Mouse (Mus musculus) midbrain, embryonic 13.5 days (tissue): ENCODE measurements around the gene Ccdc91. TPM values are rescaled to one million over a fixed set of nuclear protein-coding genes. Genes with fewer than 3 reads are reported as not detected.

Source experiments
- ATAC-seq: fragments of 200-750 bp; cut with Nextera tagmentation; 2 replicates; pipeline ENCODE4 v1.8.0; 2017; ENCODE audit warnings: mild to moderate bottlenecking, moderate TSS enrichment, moderate library complexity
- H3K27ac ChIP-seq: fragments of 300-500 bp; sonication (generic); 2 replicates; pipeline ENCODE4 v1.5.1; 2015; ENCODE audit warnings: inconsistent platforms, mild to moderate bottlenecking, moderate library complexity
- H3K27me3 ChIP-seq: fragments of 300-500 bp; sonication (generic); 2 replicates; pipeline ENCODE4 v1.6.1; 2015; ENCODE audit warnings: mild to moderate bottlenecking, inconsistent platforms
- H3K36me3 ChIP-seq: fragments of 300-500 bp; sonication (generic); 2 replicates; pipeline ENCODE4 v1.6.1; 2015; ENCODE audit warnings: mild to moderate bottlenecking, inconsistent platforms
- H3K4me1 ChIP-seq: fragments of 300-500 bp; sonication (generic); replicated peaks from 2 replicates; pipeline ENCODE4 v1.6.1; 2015; ENCODE audit warnings: inconsistent platforms
- H3K4me2 ChIP-seq: fragments of 300-500 bp; sonication (generic); replicated peaks from 2 replicates; pipeline ENCODE4 v1.6.1; 2015; ENCODE audit warnings: moderate library complexity, mild to moderate bottlenecking, inconsistent platforms
- H3K4me3 ChIP-seq: fragments of 300-500 bp; sonication (generic); replicated peaks from 2 replicates; pipeline ENCODE4 v1.5.1; 2015; ENCODE audit warnings: mild to moderate bottlenecking, inconsistent platforms
- H3K9ac ChIP-seq: fragments of 300-500 bp; sonication (generic); replicated peaks from 2 replicates; pipeline ENCODE4 v1.6.1; 2015; ENCODE audit warnings: mild to moderate bottlenecking, inconsistent platforms
- H3K9me3 ChIP-seq: fragments of 300-500 bp; sonication (generic); 2 replicates; pipeline ENCODE4 v1.6.1; 2016; ENCODE audit warnings: mild to moderate bottlenecking, inconsistent platforms
- WGBS: fragments of 180-500 bp; shearing (Covaris S2); methylation state at CpG from one replicate; pipeline ENCODE4 v1.1.7; 2015; 5-methylcytosine and 5-hydroxymethylcytosine counted together
- polyA plus RNA-seq: library from polyadenylated mRNA; unstranded; fragments of >200 nt; fragmentation: Nextera tagmentation; extraction: Ambion mirVana; gene quantifications from 2 replicates; pipeline ENCODE4 v1.2.1, GENCODE M21; 2015

The Ccdc91 gene
- 38.9 and 41.1 TPM in 2 replicates for polyA plus RNA-seq

DNA sequence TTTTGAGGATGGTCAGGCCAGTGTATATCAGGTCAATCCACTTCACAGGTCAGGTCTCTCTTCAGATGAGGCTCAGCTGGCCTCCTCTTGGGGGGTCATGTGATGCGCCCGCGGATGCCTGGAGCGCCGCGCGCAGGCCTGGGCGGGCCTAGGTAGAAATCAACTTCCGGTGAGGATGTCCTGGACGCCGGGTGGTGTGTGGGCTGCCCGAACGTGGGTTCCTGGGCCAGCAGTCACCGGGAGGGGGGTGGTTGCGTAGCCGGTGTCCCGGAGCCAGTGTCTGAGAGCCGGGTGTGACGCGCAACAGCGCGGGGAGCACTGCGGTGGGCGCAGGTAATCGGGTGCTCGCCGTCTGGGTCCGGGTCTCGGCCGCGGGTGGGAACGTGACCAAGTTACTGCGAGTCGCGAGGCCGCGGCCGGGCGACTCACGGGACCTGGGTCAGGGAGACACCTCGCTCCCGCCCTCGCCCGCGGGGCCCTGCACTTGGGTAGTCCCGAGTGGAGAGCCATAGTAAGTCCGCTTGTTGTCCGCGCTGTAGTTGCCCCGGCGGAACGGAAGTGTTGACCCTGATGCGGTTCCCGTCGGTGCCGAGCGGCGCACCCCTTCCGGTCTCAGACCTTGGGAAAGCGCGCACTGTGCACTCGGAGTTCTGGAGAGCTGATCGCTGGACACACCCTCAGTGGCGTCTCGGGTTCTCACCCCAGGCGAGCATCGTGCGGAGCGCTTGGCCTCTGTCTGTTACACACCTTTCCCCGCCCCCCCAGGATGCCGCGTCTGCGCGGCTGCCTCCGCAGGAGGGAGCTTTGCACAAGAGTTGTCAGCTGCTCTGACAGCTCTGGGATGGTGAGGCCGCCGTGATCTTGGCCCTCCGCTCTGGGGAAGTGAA, at the start of gene Ccdc91:
Gene Ccdc91, plus strand, starts transcription at position 102 of the 887 bp plus-strand sequence.
- peaks cover 9% of the 10 kb centered on the region for H3K4me1 ChIP-seq
- no peaks in the 10 kb centered on the region for H3K36me3 ChIP-seq
- H3K9me3 ChIP-seq: no peaks in the 10 kb centered on the region
- H3K4me2 ChIP-seq: peak within 1 kb of the TSS; percentile 81
- H3K4me3 ChIP-seq: peak within 1 kb of the TSS; percentile 76
- WGBS: under 1% methylated on average over 78 of the region's 78 CpGs
- H3K9ac ChIP-seq: peak within 1 kb of the TSS; percentile 84
- H3K27ac ChIP-seq: peak within 1 kb of the TSS; percentile 86
- peak; percentile 97 for ATAC-seq
- 0 out of 2 replicates have a peak, but pooled peaks cover 1% of the 10 kb centered on the region for H3K27me3 ChIP-seq

GRCm38 (mm10) chr6:147426927-147427487, 48.6 kb upstream of the Ccdc91 start:
- Histone ChIP-seq H3K9ac (no peak overlapping the region), H3K9me3 (no peaks in the 10 kb centered on the region), H3K4me3 (no peak overlapping the region), H3K36me3 (no peaks in the 10 kb centered on the region), H3K27ac (no peak overlapping the region), H3K4me2 (no peak overlapping the region), H3K27me3 (no peaks in the 10 kb centered on the region), H3K4me1 (no peaks in the 10 kb centered on the region)
- no peak for ATAC-seq
- WGBS: 89% methylated on average over 11 of the region's 11 CpGs

DNA sequence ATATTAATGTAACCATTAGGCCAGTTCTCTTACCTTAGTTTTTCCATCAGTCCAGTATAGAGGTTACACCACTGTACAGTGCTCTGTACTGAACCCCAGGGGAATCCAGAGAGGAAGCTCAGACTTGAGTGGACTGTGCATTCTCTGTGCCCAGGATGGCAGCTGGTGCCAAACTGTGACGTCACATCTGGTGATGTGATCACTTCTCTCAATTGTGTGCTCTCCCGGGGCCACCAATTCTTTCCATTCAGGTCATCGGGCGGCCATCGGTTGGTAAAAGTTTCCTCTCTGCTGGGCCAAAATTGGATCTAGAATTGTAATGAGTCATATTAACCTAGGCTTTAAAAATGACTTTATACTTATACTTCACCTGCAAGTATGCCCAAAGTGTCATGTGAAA, 19.9 kb upstream of the Ccdc91 start:
- H3K36me3 ChIP-seq: no peaks in the 10 kb centered on the region
- H3K4me3 ChIP-seq: no peak overlapping the region
- H3K4me2 ChIP-seq: no peak overlapping the region
- H3K9me3 ChIP-seq: no peaks in the 10 kb centered on the region
- no peaks in the 10 kb centered on the region for H3K27me3 ChIP-seq
- H3K4me1 ChIP-seq: no peaks in the 10 kb centered on the region
- H3K27ac ChIP-seq: no peak overlapping the region
- H3K9ac ChIP-seq: no peak overlapping the region
- 89% methylated on average over 5 of the region's 5 CpGs for WGBS
- no peak for ATAC-seq

DNA sequence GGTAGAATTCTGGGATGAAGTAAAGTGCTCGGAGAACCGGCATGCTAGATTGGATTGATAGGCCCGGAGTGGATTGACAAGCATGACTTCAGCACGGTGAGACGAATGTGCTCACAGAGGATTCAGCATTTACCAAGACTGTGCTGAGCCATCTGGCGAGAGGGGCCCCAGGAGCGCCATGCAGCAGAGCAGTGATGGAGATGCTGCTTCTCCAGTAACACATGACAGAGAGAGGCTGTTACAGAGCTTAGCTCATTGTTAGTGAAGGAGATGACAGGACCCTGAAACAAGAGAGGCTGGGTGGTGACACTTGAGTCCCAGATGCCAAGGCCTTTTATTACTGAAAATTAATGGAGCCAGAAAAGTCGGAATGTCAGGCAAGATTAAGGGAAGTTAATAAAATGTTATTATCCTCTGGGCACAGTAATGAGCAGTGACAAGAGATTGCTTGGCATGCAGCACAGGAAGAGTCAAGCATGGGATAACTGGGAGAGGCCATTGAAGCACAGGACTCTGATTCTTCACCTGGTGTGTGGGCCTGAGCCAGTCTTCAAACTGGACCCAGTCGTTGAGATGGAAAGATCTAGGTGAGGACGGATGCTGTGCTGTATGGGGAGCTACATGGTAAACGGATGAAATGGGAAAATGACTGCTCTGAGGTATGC, 16.9 kb upstream of the Ccdc91 start:
- Histone ChIP-seq H3K36me3 (no peaks in the 10 kb centered on the region), H3K27ac (no peak overlapping the region), H3K4me1 (no peaks in the 10 kb centered on the region), H3K4me3 (no peak overlapping the region), H3K9me3 (no peaks in the 10 kb centered on the region), H3K27me3 (no peaks in the 10 kb centered on the region), H3K9ac (no peak overlapping the region), H3K4me2 (no peak overlapping the region)
- no peak for ATAC-seq
- WGBS: 89% methylated on average over 11 of the region's 11 CpGs

- Histone ChIP-seq H3K27ac (no peak overlapping the region), H3K9ac (no peak overlapping the region), H3K27me3 (0 out of 2 replicates have a peak, but pooled peaks cover 2% of the 10 kb centered on the region), H3K4me1 (no peaks in the 10 kb centered on the region), H3K36me3 (no peaks in the 10 kb centered on the region), H3K4me2 (no peak overlapping the region), H3K9me3 (no peaks in the 10 kb centered on the region), H3K4me3 (no peak overlapping the region)
- ATAC-seq: no peak
- 72% methylated on average over 5 of the region's 5 CpGs for WGBS
These were observed 5.6 kb upstream of the Ccdc91 start for GRCm38 (mm10) chr6:147470016-147470415.

- H3K36me3 ChIP-seq: no peaks in the 10 kb centered on the region
- H3K4me2 ChIP-seq: no peak overlapping the region
- H3K4me1 ChIP-seq: peaks cover 9% of the 10 kb centered on the region
- H3K9me3 ChIP-seq: no peaks in the 10 kb centered on the region
- no peaks in the 10 kb centered on the region for H3K27me3 ChIP-seq
- no peak overlapping the region for H3K27ac ChIP-seq
- no peak for ATAC-seq
- no peak overlapping the region for H3K4me3 ChIP-seq
- no peak overlapping the region for H3K9ac ChIP-seq
- WGBS: 97% methylated on average over 5 of the region's 5 CpGs
These were observed 5.5 kb downstream of the Ccdc91 start for GRCm38 (mm10) chr6:147481141-147481540.

DNA sequence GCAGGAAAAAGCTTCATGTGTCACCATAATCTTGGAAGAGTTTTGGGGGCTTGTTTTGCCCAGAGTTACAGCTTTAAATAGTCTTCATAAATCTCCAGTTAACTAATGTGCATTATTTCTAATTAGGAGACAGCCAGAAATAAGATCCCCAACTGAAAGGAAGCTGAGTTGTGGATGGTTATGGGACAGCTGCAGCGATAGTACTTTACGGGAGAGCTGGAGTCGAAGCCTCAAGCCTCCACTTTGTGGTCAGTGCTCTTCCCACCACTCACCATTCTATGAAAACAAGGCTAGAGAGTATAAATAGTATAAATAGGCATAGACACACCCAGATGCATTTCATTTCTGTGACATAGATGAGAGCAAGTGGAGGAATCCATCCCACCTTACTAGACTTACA, 14.5 kb downstream of the Ccdc91 start:
- ATAC-seq: no peak
- 95% methylated on average over 3 of the region's 3 CpGs for WGBS
- 0 out of 2 replicates have a peak, but pooled peaks cover 2% of the 10 kb centered on the region for H3K36me3 ChIP-seq
- H3K27me3 ChIP-seq: no peaks in the 10 kb centered on the region
- H3K9ac ChIP-seq: no peak overlapping the region
- H3K9me3 ChIP-seq: no peaks in the 10 kb centered on the region
- H3K4me1 ChIP-seq: no peaks in the 10 kb centered on the region
- no peak overlapping the region for H3K4me3 ChIP-seq
- H3K27ac ChIP-seq: no peak overlapping the region
- H3K4me2 ChIP-seq: no peak overlapping the region

GRCm38 (mm10) chr6:147492551-147492950, 16.9 kb downstream of the Ccdc91 start:
- Histone ChIP-seq H3K36me3 (0 out of 2 replicates have a peak, but pooled peaks cover 2% of the 10 kb centered on the region), H3K4me1 (no peaks in the 10 kb centered on the region), H3K27ac (no peak overlapping the region), H3K4me2 (no peak overlapping the region), H3K9ac (no peak overlapping the region), H3K27me3 (no peaks in the 10 kb centered on the region), H3K4me3 (no peak overlapping the region), H3K9me3 (no peaks in the 10 kb centered on the region)
- WGBS: 92% methylated on average over 4 of the region's 4 CpGs
- ATAC-seq: no peak

- Histone ChIP-seq H3K9ac (no peak overlapping the region), H3K36me3 (no peaks in the 10 kb centered on the region), H3K4me3 (no peak overlapping the region), H3K4me2 (no peak overlapping the region), H3K4me1 (no peaks in the 10 kb centered on the region), H3K9me3 (no peaks in the 10 kb centered on the region), H3K27me3 (no peaks in the 10 kb centered on the region), H3K27ac (no peak overlapping the region)
- no peak for ATAC-seq
- 89% methylated on average over 3 of the region's 3 CpGs for WGBS
These were observed 25.8 kb downstream of the Ccdc91 start for GRCm38 (mm10) chr6:147501439-147501838.

DNA sequence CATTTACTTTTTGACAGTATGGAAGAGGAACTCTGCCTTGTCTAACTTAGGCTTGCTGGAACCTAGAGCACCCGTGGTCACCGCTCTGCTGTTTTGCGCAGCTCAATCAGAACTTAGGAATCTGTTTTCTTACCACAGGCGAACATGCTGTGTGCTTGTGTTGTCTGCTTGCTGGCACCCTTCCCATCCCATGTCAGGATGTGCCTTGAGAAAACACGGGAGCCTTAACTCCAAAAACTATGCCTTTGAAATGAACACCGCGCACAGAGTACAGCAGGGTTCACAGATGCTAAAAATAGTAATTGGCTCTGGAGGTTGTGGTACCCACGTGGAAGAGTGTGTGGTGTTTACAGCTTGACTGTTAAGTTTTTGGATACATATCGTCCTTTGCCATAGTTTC, 30.4 kb downstream of the Ccdc91 start:
- no peak overlapping the region for H3K4me3 ChIP-seq
- 89% methylated on average over 9 of the region's 9 CpGs for WGBS
- H3K9ac ChIP-seq: no peak overlapping the region
- ATAC-seq: no peak
- no peak overlapping the region for H3K4me2 ChIP-seq
- no peaks in the 10 kb centered on the region for H3K9me3 ChIP-seq
- H3K36me3 ChIP-seq: no peaks in the 10 kb centered on the region
- no peak overlapping the region for H3K27ac ChIP-seq
- no peaks in the 10 kb centered on the region for H3K27me3 ChIP-seq
- no peaks in the 10 kb centered on the region for H3K4me1 ChIP-seq

GRCm38 (mm10) chr6:147506496-147506895, 30.9 kb downstream of the Ccdc91 start:
- H3K4me1 ChIP-seq: no peaks in the 10 kb centered on the region
- no peaks in the 10 kb centered on the region for H3K9me3 ChIP-seq
- H3K9ac ChIP-seq: no peak overlapping the region
- no peak overlapping the region for H3K4me3 ChIP-seq
- no peaks in the 10 kb centered on the region for H3K36me3 ChIP-seq
- ATAC-seq: no peak
- no peak overlapping the region for H3K4me2 ChIP-seq
- no peaks in the 10 kb centered on the region for H3K27me3 ChIP-seq
- no peak overlapping the region for H3K27ac ChIP-seq
- 86% methylated on average over 10 of the region's 10 CpGs for WGBS

- WGBS: 90% methylated on average over 6 of the region's 6 CpGs
- no peaks in the 10 kb centered on the region for H3K36me3 ChIP-seq
- H3K9ac ChIP-seq: no peak overlapping the region
- no peak for ATAC-seq
- no peak overlapping the region for H3K27ac ChIP-seq
- no peaks in the 10 kb centered on the region for H3K9me3 ChIP-seq
- no peaks in the 10 kb centered on the region for H3K4me1 ChIP-seq
- H3K27me3 ChIP-seq: no peaks in the 10 kb centered on the region
- H3K4me3 ChIP-seq: no peak overlapping the region
- no peak overlapping the region for H3K4me2 ChIP-seq
These were observed 31.6 kb downstream of the Ccdc91 start for GRCm38 (mm10) chr6:147507186-147507585.
